Comparison of ENCODE assay signal across 12 mouse cellular contexts in the genomic region with DNA sequence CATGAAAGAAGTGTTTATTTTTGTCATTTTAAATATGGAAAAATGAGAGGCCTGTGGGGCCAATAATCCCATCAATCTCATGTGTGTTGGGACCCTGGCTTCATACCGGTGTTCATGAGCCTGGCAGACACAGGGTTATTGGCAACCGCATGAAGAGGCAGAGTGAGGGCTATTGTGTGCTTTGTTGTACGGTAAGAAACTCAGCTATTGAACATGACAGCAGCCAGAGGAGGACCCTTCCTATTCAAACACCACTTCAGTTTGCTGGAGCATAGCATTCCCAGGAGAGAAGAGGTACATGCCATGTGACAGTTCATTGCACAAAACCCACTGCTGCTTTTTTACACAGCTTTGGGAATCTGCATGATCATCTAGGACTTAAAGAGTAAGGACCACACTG.
"Had no signal": no experiment of that assay in that cellular context is flagged by ENCODE, and none has a peak within 500 bp of the region (broad histone marks: within the 10 kb centered on the region; RNA-seq: fewer than 3 reads in every experiment).

No protein-coding gene starts in this region.

- H3K27me3 ChIP-seq: liver, embryonic 15.5 days; neural tube, embryonic 13.5 days had no signal

- H3K4me2 ChIP-seq: liver, embryonic 11.5 days; liver, embryonic 15.5 days; neural tube, embryonic 13.5 days had no signal

- DNase-seq: kidney, postnatal 25 days; lung, adult 2 months; lung, postnatal 36 days; right cerebral cortex, adult 18-20 months; right cerebral cortex, postnatal 25 days; thymus, postnatal 36 days had no signal

- ATAC-seq: lung, postnatal 0 days had no signal

- H3K4me3 ChIP-seq: left cerebral cortex, adult 2 months; limb, embryonic 10.5 days; liver, embryonic 15.5 days; neural tube, embryonic 13.5 days had no signal

- H3K27ac ChIP-seq: left cerebral cortex, adult 2 months; limb, embryonic 10.5 days; liver, embryonic 15.5 days; neural tube, embryonic 13.5 days had no signal

- H3K9me3 ChIP-seq: limb, embryonic 10.5 days; liver, embryonic 15.5 days; neural tube, embryonic 13.5 days had no signal

- H3K4me1 ChIP-seq: liver, embryonic 15.5 days had no signal

- H3K9ac ChIP-seq: liver, embryonic 15.5 days; neural tube, embryonic 13.5 days had no signal

- H3K36me3 ChIP-seq: limb, embryonic 10.5 days; liver, embryonic 15.5 days; neural tube, embryonic 13.5 days had no signal
